In genomic region chr17:47163677-47164340, GRCm38 (mm10) we compare ENCODE assay signal across 9 mouse cellular contexts.
"Had no signal": no experiment of that assay in that cellular context is flagged by ENCODE, and none has a peak within 500 bp of the region (broad histone marks: within the 10 kb centered on the region; RNA-seq: fewer than 3 reads in every experiment).

No protein-coding gene starts in this region.

- ATAC-seq: liver, embryonic 12.5 days; midbrain, embryonic 16.5 days had no signal

- H3K27me3 ChIP-seq: kidney, embryonic 15.5 days; limb, embryonic 15.5 days; liver, embryonic 12.5 days; lung, embryonic 15.5 days; midbrain, embryonic 12.5 days had no signal

- DNase-seq: kidney, adult 2 months; kidney, postnatal 14 days; right cerebral cortex, postnatal 14 days had no signal
